Mouse (Mus musculus) telencephalon, adult 2 months (tissue): ENCODE measurements around the gene Cgn.
"Not testable (repeated sequence)": the region's sequence is repeated elsewhere in the genome, so short reads cannot be mapped to it uniquely, and the experiment has no call there.

Experiments used
- DNase-seq: peaks from one replicate; pipeline ENCODE4 v3.0.0-alpha.2; 2011; ENCODE audit warnings: low read depth, low spot score

The Cgn gene

GRCm38 (mm10) chr3:94792258-94792657, 6.0 kb upstream of the Cgn start:
- peak; percentile 31 for DNase-seq

- no peak for DNase-seq
These were observed 3.2 kb upstream of the Cgn start for GRCm38 (mm10) chr3:94789516-94789915.

- no peak for DNase-seq
These were observed 2.8 kb upstream of the Cgn start for GRCm38 (mm10) chr3:94789071-94789470.

GRCm38 (mm10) chr3:94787122-94787780, 959 bp upstream of the Cgn start:
- no peak for DNase-seq

- DNase-seq: no peak
These were observed 334 bp downstream of the Cgn start for GRCm38 (mm10) chr3:94785958-94786357.

GRCm38 (mm10) chr3:94784171-94784701, 2.1 kb downstream of the Cgn start:
- no peak for DNase-seq

GRCm38 (mm10) chr3:94783462-94783931, 2.8 kb downstream of the Cgn start:
- no peak for DNase-seq

- DNase-seq: no peak
These were observed 3.4 kb downstream of the Cgn start for GRCm38 (mm10) chr3:94782936-94783335.

GRCm38 (mm10) chr3:94781356-94781755, 4.9 kb downstream of the Cgn start:
- DNase-seq: no peak

- no peak for DNase-seq
These were observed 10.4 kb downstream of the Cgn start for GRCm38 (mm10) chr3:94775886-94776285.

- DNase-seq: no peak
These were observed 12.3 kb downstream of the Cgn start for GRCm38 (mm10) chr3:94774039-94774438.

GRCm38 (mm10) chr3:94765456-94765855, 20.8 kb downstream of the Cgn start:
- not testable (repeated sequence) for DNase-seq

- DNase-seq: not testable (repeated sequence)
These were observed 21.6 kb downstream of the Cgn start for GRCm38 (mm10) chr3:94764545-94765292.

GRCm38 (mm10) chr3:94758427-94758826, 27.9 kb downstream of the Cgn start:
- not testable (repeated sequence) for DNase-seq

- not testable (repeated sequence) for DNase-seq
These were observed 28.3 kb downstream of the Cgn start for GRCm38 (mm10) chr3:94758056-94758409.

- DNase-seq: not testable (repeated sequence)
These were observed 28.8 kb downstream of the Cgn start for GRCm38 (mm10) chr3:94757251-94758055.

GRCm38 (mm10) chr3:94745691-94746090, 40.6 kb downstream of the Cgn start:
- DNase-seq: no peak

- DNase-seq: not testable (repeated sequence)
These were observed 62.7 kb downstream of the Cgn start for GRCm38 (mm10) chr3:94723637-94724036.

- DNase-seq: not testable (repeated sequence)
These were observed 68.0 kb downstream of the Cgn start for GRCm38 (mm10) chr3:94718253-94718652.

GRCm38 (mm10) chr3:94713424-94713823, 72.9 kb downstream of the Cgn start:
- not testable (repeated sequence) for DNase-seq

GRCm38 (mm10) chr3:94710591-94710990, 75.7 kb downstream of the Cgn start:
- not testable (repeated sequence) for DNase-seq
